Mouse (Mus musculus): ENCODE results near the gene Dag1. TPM values are rescaled to one million over a fixed set of nuclear protein-coding genes. Genes with fewer than 3 reads are reported as not detected.

The Dag1 gene
- polyA plus RNA-seq, 1 experiment from 2014 or later: 163 TPM

DNA sequence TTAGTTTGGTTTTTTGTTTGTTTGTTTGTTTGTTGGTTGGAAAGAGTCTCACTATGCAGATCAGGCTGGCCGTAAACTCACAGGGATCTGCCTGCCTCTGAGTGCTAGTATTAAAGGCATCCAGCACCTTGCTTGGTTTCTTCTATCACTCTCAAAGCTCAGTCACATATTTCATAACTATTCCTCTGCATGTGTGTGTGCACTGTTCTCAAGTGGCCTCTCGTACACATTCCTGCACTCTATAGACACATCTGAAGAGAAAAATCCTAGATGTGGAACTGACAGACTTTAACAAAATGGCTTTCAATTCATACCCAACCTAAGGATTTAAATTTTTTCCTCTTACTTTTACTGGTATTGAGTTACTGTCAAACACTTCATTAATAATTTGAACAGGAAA, 25.4 kb downstream of the Dag1 start:
- Histone ChIP-seq H3K36me3 (ENCODE audit: insufficient read depth, low read length) (peaks cover under 1% of the 10 kb centered on the region; the same call in 1 of the 2 replicates), H3K27ac (ENCODE audit: low read length) (peak overlapping the region; percentile 61), H3K4me1 (ENCODE audit: insufficient read depth, low read length) (peaks cover 49% of the 10 kb centered on the region), H3K9me3 (ENCODE audit: low read length) (no peaks in the 10 kb centered on the region), H3K9ac (replicated peaks; ENCODE audit: low read length) (no peak overlapping the region; the same call in 1 of the 2 replicates), H3K27me3 (ENCODE audit: insufficient read depth, low read length) (no peaks in the 10 kb centered on the region), H3K4me2 (replicated peaks; ENCODE audit: low read depth, low read length) (no peak overlapping the region), H3K4me3 (ENCODE audit: low read length) (no peak overlapping the region)
- 69% methylated on average over 2 of the region's 2 CpGs for WGBS
- no peak for ATAC-seq (ENCODE audit: low FRiP score, low TSS enrichment)

DNA sequence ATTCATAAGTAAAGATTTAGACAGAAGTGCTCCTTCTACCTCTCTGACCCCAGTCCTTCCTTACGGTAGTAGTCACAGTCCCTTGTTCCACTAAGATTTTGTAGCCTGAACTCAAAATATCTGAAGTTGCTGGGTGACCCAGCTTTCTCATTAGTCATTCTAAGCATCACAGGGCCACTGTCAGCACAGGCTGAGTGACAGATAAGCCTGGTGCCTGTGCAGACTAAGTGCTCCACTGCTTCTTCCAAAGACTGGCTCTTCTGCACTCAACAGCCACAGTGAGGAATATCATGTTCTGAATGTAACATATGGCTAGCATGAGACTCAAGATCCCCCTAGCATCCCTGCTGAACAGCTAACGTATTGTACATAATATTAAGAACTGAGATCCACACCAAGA, 29.1 kb downstream of the Dag1 start:
- Histone ChIP-seq H3K4me2 (replicated peaks; ENCODE audit: low read depth, low read length) (no peak overlapping the region), H3K4me3 (ENCODE audit: low read length) (no peak overlapping the region), H3K4me1 (ENCODE audit: insufficient read depth, low read length) (peaks cover 47% of the 10 kb centered on the region), H3K27me3 (ENCODE audit: insufficient read depth, low read length) (no peaks in the 10 kb centered on the region), H3K9me3 (ENCODE audit: low read length) (no peaks in the 10 kb centered on the region), H3K36me3 (ENCODE audit: insufficient read depth, low read length) (no peaks in the 10 kb centered on the region), H3K9ac (replicated peaks; ENCODE audit: low read length) (no peak overlapping the region), H3K27ac (ENCODE audit: low read length) (no peak overlapping the region)
- no peak for ATAC-seq (ENCODE audit: low FRiP score, low TSS enrichment)
- 84% methylated on average over 2 of the region's 2 CpGs for WGBS

DNA sequence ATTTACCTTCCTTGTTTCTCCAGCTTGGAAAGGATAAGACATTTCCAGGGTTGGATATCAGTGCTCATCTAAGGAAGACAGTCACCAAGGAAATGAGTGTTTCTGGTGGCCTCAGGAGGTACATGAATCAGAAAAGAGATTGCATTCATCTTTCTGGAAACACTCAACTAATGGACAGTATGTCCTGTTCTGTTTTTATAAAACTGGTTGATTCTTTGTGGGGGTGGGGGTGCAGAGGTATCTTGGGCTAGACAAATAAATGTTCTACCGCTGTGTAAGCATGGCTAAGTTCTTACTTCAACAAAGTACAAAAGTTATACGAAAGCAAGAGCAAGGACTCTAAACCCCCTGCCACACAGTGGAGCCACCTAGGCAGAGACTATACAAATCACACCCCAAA, 30.9 kb downstream of the Dag1 start:
- H3K4me3 ChIP-seq (ENCODE audit: low read length): no peak overlapping the region
- no peak overlapping the region for H3K4me2 ChIP-seq (replicated peaks; ENCODE audit: low read depth, low read length)
- WGBS: 75% methylated on average over 2 of the region's 2 CpGs
- no peak overlapping the region for H3K27ac ChIP-seq (ENCODE audit: low read length)
- H3K9ac ChIP-seq (replicated peaks; ENCODE audit: low read length): no peak overlapping the region
- no peaks in the 10 kb centered on the region for H3K36me3 ChIP-seq (ENCODE audit: insufficient read depth, low read length)
- peaks cover 46% of the 10 kb centered on the region for H3K4me1 ChIP-seq (ENCODE audit: insufficient read depth, low read length)
- no peaks in the 10 kb centered on the region for H3K9me3 ChIP-seq (ENCODE audit: low read length)
- H3K27me3 ChIP-seq (ENCODE audit: insufficient read depth, low read length): no peaks in the 10 kb centered on the region
- no peak for ATAC-seq (ENCODE audit: low FRiP score, low TSS enrichment)

DNA sequence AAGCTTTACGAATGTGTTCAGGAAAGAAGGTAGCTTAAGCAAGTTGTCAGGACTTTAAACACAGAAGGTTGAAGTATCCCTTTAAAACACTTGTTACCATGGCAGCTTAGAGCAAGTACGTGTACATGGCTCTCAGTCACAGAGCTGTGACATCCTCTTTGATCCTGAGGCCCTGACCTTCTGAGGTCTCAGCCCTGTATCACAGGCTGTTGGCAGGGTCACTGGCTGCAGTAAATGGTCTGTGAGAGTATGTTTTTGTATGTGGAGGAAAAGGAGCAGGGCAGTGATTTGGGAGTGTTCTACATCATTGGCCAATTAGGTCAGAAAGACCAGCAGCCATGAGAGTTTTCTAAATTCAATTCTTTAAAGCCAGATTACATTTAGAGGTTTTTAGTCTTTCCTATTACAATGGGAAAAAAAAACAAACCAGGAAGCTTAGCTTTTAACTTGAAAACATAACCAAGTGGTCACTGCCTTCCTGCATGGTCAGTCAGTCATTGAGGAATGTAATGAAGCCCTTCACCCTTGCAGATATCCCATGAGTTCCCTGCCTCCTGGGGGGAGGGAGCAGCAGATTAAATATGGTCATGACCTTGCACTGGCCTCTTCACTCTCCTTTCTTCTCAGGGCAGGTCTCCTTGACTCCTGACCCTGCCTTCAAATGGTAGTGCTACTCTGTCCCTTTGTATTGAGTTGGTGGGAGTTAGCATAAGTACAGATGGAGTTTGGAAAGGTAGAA, 35.7 kb downstream of the Dag1 start:
- peak; percentile 74 for ATAC-seq (ENCODE audit: low FRiP score, low TSS enrichment)

DNA sequence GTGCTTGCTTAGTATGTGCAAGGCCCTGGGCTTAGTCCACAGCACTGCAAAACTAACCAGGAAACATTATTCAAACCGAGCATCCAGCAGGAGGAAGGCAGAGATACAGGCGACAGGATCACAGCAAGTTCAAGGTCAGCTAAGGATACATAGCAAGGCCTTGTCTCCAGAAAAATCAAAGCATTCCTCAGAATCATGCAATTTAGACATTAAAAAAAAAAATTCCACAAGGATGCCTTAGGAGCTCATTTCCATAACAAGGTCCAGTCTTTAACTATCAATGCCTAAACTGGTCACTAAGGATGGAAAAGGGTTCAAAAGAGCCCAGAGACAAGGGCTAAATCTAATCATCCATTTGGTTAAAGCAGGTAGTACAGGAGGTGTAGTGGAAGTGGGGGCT, 38.6 kb downstream of the Dag1 start:
- H3K9ac ChIP-seq (replicated peaks; ENCODE audit: low read length): no peak overlapping the region
- H3K4me1 ChIP-seq (ENCODE audit: insufficient read depth, low read length): peaks cover 75% of the 10 kb centered on the region
- H3K27me3 ChIP-seq (ENCODE audit: insufficient read depth, low read length): no peaks in the 10 kb centered on the region
- H3K27ac ChIP-seq (ENCODE audit: low read length): peak overlapping the region; percentile 97
- 60% methylated on average over 2 of the region's 2 CpGs for WGBS
- ATAC-seq (ENCODE audit: low FRiP score, low TSS enrichment): no peak
- H3K4me2 ChIP-seq (replicated peaks; ENCODE audit: low read depth, low read length): no peak overlapping the region
- no peak overlapping the region for H3K4me3 ChIP-seq (ENCODE audit: low read length)
- no peaks in the 10 kb centered on the region for H3K36me3 ChIP-seq (ENCODE audit: insufficient read depth, low read length)
- no peaks in the 10 kb centered on the region for H3K9me3 ChIP-seq (ENCODE audit: low read length)

More for the DNA sequence above, 35.7 kb downstream of the Dag1 start:
- Histone ChIP-seq H3K36me3 (ENCODE audit: insufficient read depth, low read length) (no peaks in the 10 kb centered on the region), H3K9me3 (ENCODE audit: low read length) (no peaks in the 10 kb centered on the region), H3K27ac (ENCODE audit: low read length) (peak overlapping the region; percentile 81), H3K27me3 (ENCODE audit: insufficient read depth, low read length) (no peaks in the 10 kb centered on the region), H3K9ac (replicated peaks; ENCODE audit: low read length) (no peak overlapping the region), H3K4me3 (ENCODE audit: low read length) (no peak overlapping the region), H3K4me2 (replicated peaks; ENCODE audit: low read depth, low read length) (no peak overlapping the region), H3K4me1 (ENCODE audit: insufficient read depth, low read length) (peaks cover 54% of the 10 kb centered on the region)
- 17% methylated on average over 2 of the region's 2 CpGs for WGBS

DNA sequence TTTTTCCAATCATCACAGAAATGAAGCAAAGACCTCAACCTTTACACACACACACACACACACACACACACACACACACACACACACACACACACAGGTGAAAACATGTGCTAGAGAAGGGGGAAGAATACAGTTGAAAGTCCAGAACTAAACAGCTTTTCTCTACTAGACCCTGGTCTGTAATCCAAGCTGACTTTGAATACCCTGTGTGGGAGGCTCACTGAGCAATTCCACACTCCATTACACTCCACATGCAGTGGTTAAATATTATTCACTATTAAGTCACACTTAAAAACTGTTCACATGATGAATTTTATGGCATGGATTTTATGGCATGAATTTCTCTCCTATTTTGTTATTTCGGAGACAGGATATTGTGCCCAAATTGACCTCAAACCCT, 40.1 kb downstream of the Dag1 start:
- Histone ChIP-seq H3K27ac (ENCODE audit: low read length) (peak overlapping the region; percentile 97), H3K4me2 (replicated peaks; ENCODE audit: low read depth, low read length) (no peak overlapping the region), H3K36me3 (ENCODE audit: insufficient read depth, low read length) (no peaks in the 10 kb centered on the region), H3K9ac (replicated peaks; ENCODE audit: low read length) (no peak overlapping the region), H3K27me3 (ENCODE audit: insufficient read depth, low read length) (no peaks in the 10 kb centered on the region), H3K9me3 (ENCODE audit: low read length) (no peaks in the 10 kb centered on the region), H3K4me1 (ENCODE audit: insufficient read depth, low read length) (peaks cover 65% of the 10 kb centered on the region), H3K4me3 (ENCODE audit: low read length) (no peak overlapping the region)
- peak; percentile 83 for ATAC-seq (ENCODE audit: low FRiP score, low TSS enrichment)
- 48% methylated on average over 1 of the region's 1 CpGs for WGBS

DNA sequence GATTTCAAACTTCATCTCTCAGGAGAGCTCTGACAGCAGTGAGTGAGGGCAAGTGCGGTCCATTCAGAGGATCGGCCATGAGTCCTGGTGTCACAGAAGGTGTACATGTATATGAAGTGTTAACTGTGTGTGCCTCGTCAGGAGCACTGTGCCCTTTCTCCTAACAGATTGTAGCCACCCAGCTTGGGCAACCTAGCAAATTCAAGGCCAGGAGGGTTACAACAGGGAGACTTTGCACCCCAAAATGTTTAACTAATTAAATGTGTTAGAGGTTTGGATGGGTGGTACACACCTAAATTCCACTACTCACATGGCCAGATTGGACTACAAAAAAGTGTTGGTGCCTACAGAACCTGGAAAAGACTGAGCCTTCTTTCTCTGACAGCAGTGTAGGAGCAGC, 42.2 kb downstream of the Dag1 start:
- Histone ChIP-seq H3K36me3 (ENCODE audit: insufficient read depth, low read length) (peaks cover 7% of the 10 kb centered on the region), H3K4me2 (replicated peaks; ENCODE audit: low read depth, low read length) (no peak overlapping the region), H3K27ac (ENCODE audit: low read length) (peak overlapping the region; percentile 88), H3K4me1 (ENCODE audit: insufficient read depth, low read length) (peaks cover 64% of the 10 kb centered on the region), H3K9me3 (ENCODE audit: low read length) (no peaks in the 10 kb centered on the region), H3K27me3 (ENCODE audit: insufficient read depth, low read length) (no peaks in the 10 kb centered on the region), H3K4me3 (ENCODE audit: low read length) (no peak overlapping the region), H3K9ac (replicated peaks; ENCODE audit: low read length) (no peak overlapping the region)
- ATAC-seq (ENCODE audit: low FRiP score, low TSS enrichment): no peak
- WGBS: 88% methylated on average over 3 of the region's 3 CpGs

DNA sequence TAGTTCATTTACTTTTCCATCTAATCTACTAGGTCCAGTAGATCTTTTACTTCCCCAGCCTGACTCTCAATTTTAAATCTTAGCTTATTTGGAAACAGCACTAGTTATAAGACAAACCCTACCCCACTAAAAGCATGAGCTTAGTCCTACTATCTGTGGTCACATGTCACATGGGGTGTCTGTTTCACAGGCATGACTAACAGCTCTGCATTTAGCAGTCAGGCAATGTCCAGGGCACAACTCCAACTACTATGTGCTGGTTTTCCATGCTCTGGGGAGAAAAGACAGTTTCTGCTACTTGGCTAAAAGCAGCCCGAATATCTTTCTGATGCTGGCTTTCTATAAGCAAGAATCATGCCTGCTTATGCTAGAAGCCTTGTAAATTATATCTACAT, 43.4 kb downstream of the Dag1 start:
- peaks cover 54% of the 10 kb centered on the region for H3K4me1 ChIP-seq (ENCODE audit: insufficient read depth, low read length)
- H3K4me2 ChIP-seq (replicated peaks; ENCODE audit: low read depth, low read length): no peak overlapping the region
- H3K4me3 ChIP-seq (ENCODE audit: low read length): no peak overlapping the region
- WGBS: 78% methylated on average over 1 of the region's 1 CpGs
- H3K27ac ChIP-seq (ENCODE audit: low read length): no peak overlapping the region
- ATAC-seq (ENCODE audit: low FRiP score, low TSS enrichment): no peak
- no peaks in the 10 kb centered on the region for H3K9me3 ChIP-seq (ENCODE audit: low read length)
- H3K27me3 ChIP-seq (ENCODE audit: insufficient read depth, low read length): no peaks in the 10 kb centered on the region
- H3K9ac ChIP-seq (replicated peaks; ENCODE audit: low read length): no peak overlapping the region
- peaks cover 9% of the 10 kb centered on the region for H3K36me3 ChIP-seq (ENCODE audit: insufficient read depth, low read length)

DNA sequence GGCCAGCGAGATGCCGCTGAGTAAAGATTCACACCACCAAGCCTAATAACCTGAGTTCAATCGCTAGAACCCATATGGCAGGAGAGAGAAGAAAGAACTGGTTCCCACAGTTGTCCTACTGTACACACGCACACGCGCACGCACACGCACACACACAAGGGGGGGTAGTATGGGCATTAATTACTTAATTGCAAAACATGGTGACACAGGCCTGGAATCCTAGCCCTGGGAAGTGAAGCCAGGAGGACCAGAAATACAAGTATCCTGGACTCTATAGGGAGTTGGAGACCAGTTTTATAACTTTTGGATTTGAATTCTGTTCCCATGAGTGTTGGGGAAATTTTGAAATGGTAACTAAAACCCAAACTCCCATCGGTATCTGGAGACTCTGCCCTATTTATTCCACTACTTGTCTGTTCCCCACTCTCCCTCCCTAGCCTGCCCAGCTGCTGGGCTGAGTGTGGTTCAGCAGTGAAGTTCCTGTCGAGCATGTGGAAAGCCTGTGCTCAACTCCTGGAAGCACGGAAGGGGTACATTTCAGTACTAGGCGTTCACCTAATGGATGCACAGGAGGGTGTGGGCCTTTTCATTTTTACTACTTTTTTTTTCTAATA, 43.9 kb downstream of the Dag1 start:
- H3K4me1 ChIP-seq (ENCODE audit: insufficient read depth, low read length): peaks cover 49% of the 10 kb centered on the region
- H3K9ac ChIP-seq (replicated peaks; ENCODE audit: low read length): no peak overlapping the region
- no peaks in the 10 kb centered on the region for H3K9me3 ChIP-seq (ENCODE audit: low read length)
- H3K4me3 ChIP-seq (ENCODE audit: low read length): no peak overlapping the region
- 73% methylated on average over 12 of the region's 12 CpGs for WGBS
- ATAC-seq (ENCODE audit: low FRiP score, low TSS enrichment): no peak
- H3K27ac ChIP-seq (ENCODE audit: low read length): no peak overlapping the region
- H3K36me3 ChIP-seq (ENCODE audit: insufficient read depth, low read length): peaks cover 9% of the 10 kb centered on the region
- no peaks in the 10 kb centered on the region for H3K27me3 ChIP-seq (ENCODE audit: insufficient read depth, low read length)
- H3K4me2 ChIP-seq (replicated peaks; ENCODE audit: low read depth, low read length): no peak overlapping the region

DNA sequence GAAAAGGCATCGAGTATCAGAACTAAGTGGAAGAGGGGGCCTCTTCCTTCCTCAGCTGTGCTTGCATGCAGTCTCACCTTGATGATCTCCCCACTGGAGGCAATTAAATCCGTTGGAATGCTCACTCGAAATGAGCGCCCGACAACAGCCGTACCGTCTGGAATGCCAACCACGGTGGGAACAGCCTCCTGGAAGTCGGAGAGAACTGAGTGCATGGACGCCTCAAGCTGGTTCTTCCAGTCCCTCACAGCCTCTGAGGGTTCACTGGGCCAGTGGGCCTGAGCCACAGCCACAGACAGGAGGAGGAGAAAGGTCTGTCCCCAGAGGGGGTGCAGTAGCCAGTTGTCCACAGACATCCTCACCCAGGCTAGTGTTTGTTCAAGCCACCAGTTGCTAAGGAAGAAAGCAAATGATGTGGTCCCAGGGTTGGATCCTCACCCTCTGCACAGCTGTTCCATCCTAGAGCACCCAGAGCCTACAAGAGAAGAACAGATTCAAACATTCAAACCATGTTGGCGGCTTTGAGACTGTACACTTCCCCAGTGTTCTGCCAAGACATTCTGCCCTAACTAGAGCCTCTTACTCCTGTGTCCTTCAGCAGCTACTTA, 45.7 kb downstream of the Dag1 start:
- Histone ChIP-seq H3K27me3 (ENCODE audit: insufficient read depth, low read length) (no peaks in the 10 kb centered on the region), H3K4me3 (ENCODE audit: low read length) (no peak overlapping the region), H3K4me1 (ENCODE audit: insufficient read depth, low read length) (peaks cover 35% of the 10 kb centered on the region), H3K36me3 (ENCODE audit: insufficient read depth, low read length) (peaks cover 9% of the 10 kb centered on the region), H3K9ac (replicated peaks; ENCODE audit: low read length) (no peak overlapping the region), H3K9me3 (ENCODE audit: low read length) (no peaks in the 10 kb centered on the region), H3K4me2 (replicated peaks; ENCODE audit: low read depth, low read length) (no peak overlapping the region), H3K27ac (ENCODE audit: low read length) (peak overlapping the region; percentile 68)
- no peak for ATAC-seq (ENCODE audit: low FRiP score, low TSS enrichment)
- WGBS: 50% methylated on average over 11 of the region's 11 CpGs

Data from kidney, embryonic 16.5 days (tissue).